Mouse (Mus musculus): ENCODE data around the gene F11r. TPM values are rescaled to one million over a fixed set of nuclear protein-coding genes. Genes with fewer than 3 reads are reported as not detected.
A peak's percentile ranks its signal among the peaks of the same experiment; 100 is the strongest.

F11r gene
- polyA plus RNA-seq, 1 experiment = 149 TPM

DNA sequence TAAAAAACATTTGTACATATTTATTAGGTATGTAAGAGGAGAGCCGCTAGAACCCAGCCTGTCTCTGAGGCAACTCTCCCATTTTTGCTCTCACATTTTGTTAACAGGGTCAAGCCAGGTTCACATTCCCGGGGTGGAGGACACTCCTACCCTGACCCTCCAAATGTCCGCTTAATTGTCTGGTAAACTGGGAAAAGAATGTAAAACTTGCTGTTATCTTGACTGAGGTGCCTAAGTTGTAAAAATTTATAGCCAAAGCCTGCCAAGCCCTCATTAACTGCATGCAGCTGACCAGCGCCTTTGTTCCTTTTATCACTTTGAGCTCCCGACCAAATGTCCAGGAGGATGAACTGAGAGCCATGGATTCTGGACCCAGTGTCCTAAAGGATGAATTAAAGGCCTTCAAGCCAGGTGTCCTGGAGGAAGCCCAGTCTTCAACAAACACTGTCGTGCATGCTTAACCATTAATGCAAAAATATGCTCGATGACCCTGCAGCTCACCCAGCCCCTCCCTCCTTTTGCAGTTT, 2.0 kb upstream of the F11r start:
- DNase-seq = no peak
- no peak overlapping the region for H3K4me3 ChIP-seq (replicated peaks; ENCODE audit: extremely low read depth, low read depth, low read length)
- WGBS = 51% methylated on average over 7 of the region's 7 CpGs
- TF ChIP-seq CTCF (IDR thresholded peaks at IDR 0.05; ENCODE audit: insufficient read depth, low read length) = no peak
- TF ChIP-seq POLR2A (IDR thresholded peaks at IDR 0.05; ENCODE audit: borderline replicate concordance, extremely low read depth, low read depth, low read length) = no peak
- H3K4me1 ChIP-seq (ENCODE audit: control insufficient read depth, insufficient read depth, low read length) = peaks cover 3% of the 10 kb centered on the region; the same call in 1 of the 2 replicates

DNA sequence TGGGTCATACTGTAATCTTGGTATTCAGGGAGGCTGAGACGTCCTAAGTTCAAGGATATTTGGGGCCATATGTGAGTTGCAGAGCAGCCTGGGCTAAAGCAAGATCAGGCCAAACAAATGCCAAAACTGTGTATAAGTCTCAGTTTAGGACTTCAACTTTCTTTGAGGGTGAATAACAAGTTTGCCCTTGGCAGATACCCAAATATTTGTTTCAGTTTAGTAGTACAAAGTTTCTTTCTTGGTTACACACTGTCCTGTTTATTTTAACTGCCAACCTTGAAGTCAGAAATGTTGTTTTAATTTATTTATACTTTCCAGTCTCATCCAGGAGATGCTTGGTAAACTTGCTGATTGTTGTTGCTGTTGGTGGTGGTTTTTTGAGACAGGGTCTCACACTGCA, 1.4 kb upstream of the F11r start:
- DNase-seq = no peak
- no peak for TF ChIP-seq POLR2A (IDR thresholded peaks at IDR 0.05; ENCODE audit: borderline replicate concordance, extremely low read depth, low read depth, low read length)
- no peak for TF ChIP-seq CTCF (IDR thresholded peaks at IDR 0.05; ENCODE audit: insufficient read depth, low read length)
- H3K4me1 ChIP-seq (ENCODE audit: control insufficient read depth, insufficient read depth, low read length) = peaks cover 5% of the 10 kb centered on the region; the same call in 1 of the 2 replicates
- 53% methylated on average over 1 of the region's 1 CpGs for WGBS
- H3K4me3 ChIP-seq (replicated peaks; ENCODE audit: extremely low read depth, low read depth, low read length) = no peak overlapping the region

DNA sequence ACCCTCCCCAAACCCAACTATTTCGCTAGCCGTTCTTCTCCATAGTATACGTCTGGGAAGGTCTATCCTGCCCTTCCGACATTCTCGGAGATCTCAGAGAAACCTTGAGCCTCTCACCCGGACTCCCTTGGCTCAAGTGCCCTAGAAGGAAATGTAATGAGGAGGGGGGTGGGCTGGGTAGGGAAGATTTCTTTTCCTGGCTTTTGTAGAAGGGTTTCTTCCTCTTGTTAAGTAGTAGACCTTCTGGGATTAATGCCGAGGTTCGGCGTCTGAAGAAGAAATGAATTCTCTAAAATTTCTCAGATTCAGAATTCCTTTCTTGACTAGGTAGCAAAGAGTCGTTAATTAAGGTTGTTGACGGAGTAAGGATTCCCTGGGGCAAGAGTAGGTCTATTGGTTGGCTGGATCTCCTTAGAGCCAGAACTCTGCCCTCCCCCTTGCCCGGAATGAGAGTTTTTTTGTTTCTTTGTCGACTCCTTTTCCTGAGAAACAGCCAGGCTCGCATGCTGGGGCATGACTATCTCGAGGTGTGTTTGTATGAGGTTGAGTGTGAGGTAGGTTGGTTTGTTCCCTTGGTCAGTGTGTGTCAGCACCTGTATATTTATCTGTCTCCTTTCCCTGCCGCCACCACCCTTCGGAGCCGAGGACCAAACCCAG, 807 bp downstream of the F11r start:
- H3K4me1 ChIP-seq (ENCODE audit: control insufficient read depth, insufficient read depth, low read length) = peaks cover 18% of the 10 kb centered on the region
- H3K4me3 ChIP-seq (replicated peaks; ENCODE audit: extremely low read depth, low read depth, low read length) = peak overlapping the region; percentile 82
- DNase-seq = no peak
- TF ChIP-seq POLR2A (IDR thresholded peaks at IDR 0.05; ENCODE audit: borderline replicate concordance, extremely low read depth, low read depth, low read length) (no peak), CTCF (IDR thresholded peaks at IDR 0.05; ENCODE audit: insufficient read depth, low read length) (no peak)
- WGBS = 9% methylated on average over 18 of the region's 18 CpGs

DNA sequence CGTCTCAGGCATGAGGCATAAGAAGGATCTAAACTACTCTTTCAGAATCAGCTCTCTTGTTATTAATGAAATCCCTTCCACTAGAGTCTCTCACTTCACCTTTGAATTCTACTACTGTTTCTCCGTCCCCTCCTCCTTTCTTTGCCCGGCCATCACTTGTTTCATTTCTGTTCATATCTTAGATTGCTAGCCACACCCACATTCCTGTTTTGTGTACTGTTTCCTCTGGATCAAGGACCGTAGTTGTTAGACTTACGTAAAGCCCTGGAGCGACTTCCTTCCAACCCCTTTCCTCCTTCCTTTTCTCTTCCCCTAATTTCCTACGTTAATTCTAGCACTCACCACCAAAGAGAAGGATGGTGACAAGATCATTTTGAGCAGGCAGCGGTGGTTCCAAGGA, 1.7 kb downstream of the F11r start:
- 14% methylated on average over 8 of the region's 8 CpGs for WGBS
- TF ChIP-seq POLR2A (IDR thresholded peaks at IDR 0.05; ENCODE audit: borderline replicate concordance, extremely low read depth, low read depth, low read length) (no peak), CTCF (IDR thresholded peaks at IDR 0.05; ENCODE audit: insufficient read depth, low read length) (no peak)
- DNase-seq = no peak
- Histone ChIP-seq H3K4me1 (ENCODE audit: control insufficient read depth, insufficient read depth, low read length) (peaks cover 22% of the 10 kb centered on the region), H3K4me3 (replicated peaks; ENCODE audit: extremely low read depth, low read depth, low read length) (peak overlapping the region; percentile 82)

DNA sequence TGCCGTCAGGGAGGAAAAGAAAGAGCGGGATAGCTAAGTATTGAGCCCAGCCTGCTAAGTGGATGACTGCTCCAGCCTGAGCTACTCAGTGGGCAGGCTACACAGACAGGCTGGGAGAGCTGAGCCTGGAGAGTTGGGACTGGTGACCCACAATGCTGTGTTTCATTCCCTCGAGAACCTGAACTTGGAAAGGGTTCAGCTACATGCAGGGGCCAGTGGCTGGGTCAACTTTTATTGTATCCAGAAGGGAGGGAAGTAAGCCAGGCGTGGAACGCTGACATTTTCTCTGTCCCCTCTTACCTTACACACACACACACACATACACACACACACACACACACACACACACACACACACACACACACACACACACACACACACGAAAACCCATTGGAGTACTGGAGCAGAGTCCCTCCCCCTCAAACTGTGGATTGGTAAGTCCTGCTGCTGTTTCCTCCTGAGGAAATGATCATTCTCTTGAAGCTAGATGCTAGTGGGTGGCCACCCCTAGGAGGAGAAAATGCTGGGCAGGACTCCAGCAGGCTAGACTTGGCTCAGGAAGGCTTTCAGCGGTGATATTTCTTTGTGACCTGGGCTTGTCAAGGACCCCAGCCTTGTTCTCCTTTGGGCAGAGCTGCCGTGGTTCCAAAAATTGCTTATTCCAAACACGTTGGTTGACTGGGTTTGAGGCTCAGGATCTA, 2.8 kb downstream of the F11r start:
- Histone ChIP-seq H3K4me3 (replicated peaks; ENCODE audit: extremely low read depth, low read depth, low read length) (peak overlapping the region; percentile 47), H3K4me1 (ENCODE audit: control insufficient read depth, insufficient read depth, low read length) (peaks cover 22% of the 10 kb centered on the region)
- 11% methylated on average over 9 of the region's 9 CpGs for WGBS
- TF ChIP-seq CTCF (IDR thresholded peaks at IDR 0.05; ENCODE audit: insufficient read depth, low read length) (no peak), POLR2A (IDR thresholded peaks at IDR 0.05; ENCODE audit: borderline replicate concordance, extremely low read depth, low read depth, low read length) (peak; percentile 47; the same call in 1 of the 2 replicates)
- peak; percentile 58 for DNase-seq

DNA sequence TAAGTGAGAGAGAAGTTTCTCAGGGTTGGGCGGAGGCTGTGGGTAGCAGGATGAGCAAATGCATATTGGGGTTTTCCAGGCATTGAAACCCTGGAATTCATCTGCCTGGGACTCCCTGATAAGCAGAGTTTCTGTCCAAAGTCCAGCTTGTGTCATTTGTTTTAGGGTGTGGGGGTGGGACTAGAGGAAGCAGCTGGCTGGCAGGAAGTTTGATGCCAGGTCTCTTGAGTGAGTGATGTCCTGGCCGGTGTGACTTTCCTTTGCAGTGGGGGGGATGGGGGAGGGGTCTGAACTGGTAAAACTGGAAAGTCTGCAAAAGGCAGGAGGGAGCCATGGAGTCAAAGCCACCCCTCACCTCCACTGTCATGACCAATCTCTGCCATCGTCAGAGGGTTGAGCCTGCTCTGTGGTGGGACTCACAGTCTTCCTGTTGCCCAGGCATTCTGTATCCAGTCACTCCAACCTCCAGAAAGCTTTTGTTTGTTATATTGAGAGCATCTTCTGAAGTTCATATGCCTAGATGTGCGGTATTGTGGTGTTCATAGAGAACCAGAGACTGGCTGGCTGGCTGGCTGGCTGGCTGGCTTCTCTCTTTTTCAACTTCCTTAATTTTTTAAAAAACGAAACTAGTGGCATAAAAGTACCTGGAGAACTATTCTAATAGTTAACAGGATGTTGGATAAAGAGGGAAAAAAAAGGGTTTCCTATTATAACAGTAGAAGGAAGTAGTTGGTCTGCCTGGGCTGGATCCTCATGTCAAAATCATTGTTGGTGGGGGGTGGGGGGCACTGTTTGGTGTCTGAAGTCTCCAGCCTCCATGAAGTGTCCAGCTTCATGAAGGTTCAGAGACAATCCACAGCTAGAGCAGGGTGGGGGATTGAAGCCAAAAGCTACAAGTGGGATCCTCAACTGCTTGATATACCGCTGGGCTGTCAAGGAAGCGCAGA, 4.4 kb downstream of the F11r start:
- DNase-seq = no peak
- TF ChIP-seq CTCF (IDR thresholded peaks at IDR 0.05; ENCODE audit: insufficient read depth, low read length) = no peak
- TF ChIP-seq POLR2A (IDR thresholded peaks at IDR 0.05; ENCODE audit: borderline replicate concordance, extremely low read depth, low read depth, low read length) = 0 out of 2 replicates have a peak, but pooled peaks have one; percentile 21
- WGBS = 19% methylated on average over 7 of the region's 7 CpGs
- Histone ChIP-seq H3K4me3 (replicated peaks; ENCODE audit: extremely low read depth, low read depth, low read length) (peak overlapping the region; percentile 43), H3K4me1 (ENCODE audit: control insufficient read depth, insufficient read depth, low read length) (peaks cover 22% of the 10 kb centered on the region)

DNA sequence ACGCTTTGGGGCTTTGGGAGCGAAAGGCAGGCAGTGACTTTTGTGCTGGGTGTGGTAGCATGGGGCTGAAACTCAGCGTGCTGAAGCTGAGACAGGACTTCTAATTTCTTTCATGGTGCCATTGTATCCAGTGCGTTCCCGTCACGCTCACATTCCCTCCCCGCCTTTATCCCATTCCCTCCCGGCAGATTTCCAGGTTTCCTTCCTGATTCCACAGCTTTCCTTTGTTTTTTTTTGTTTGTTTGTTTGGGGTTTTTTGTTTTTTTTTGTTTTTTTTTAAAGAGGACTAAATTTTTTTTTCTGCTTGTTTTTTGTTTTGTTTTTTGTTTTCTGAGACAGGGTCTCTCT, 5.1 kb downstream of the F11r start:
- H3K4me3 ChIP-seq (replicated peaks; ENCODE audit: extremely low read depth, low read depth, low read length) = peak overlapping the region; percentile 43
- TF ChIP-seq POLR2A (IDR thresholded peaks at IDR 0.05; ENCODE audit: borderline replicate concordance, extremely low read depth, low read depth, low read length) = no peak
- no peak for TF ChIP-seq CTCF (IDR thresholded peaks at IDR 0.05; ENCODE audit: insufficient read depth, low read length)
- H3K4me1 ChIP-seq (ENCODE audit: control insufficient read depth, insufficient read depth, low read length) = peaks cover 23% of the 10 kb centered on the region
- WGBS = 20% methylated on average over 8 of the region's 8 CpGs
- DNase-seq = no peak

DNA sequence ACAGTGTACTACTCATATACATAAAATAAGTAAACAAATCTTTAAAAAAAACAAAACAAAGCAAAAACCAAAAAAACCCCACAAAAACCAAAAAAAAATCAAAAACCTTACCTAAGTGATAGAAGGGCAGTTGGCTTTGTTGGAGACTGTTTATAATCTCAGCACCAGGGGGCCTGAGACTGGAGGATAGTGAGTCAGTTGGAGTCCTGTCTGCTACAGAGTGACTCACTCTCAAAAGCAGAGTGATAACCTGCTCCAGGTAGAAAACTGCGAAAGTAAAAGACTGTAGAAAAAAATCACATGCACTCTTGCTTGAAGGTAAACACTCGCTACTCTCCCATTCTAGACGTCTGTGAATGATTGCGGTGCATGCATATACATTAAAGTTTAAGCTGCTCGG, 7.7 kb downstream of the F11r start:
- whole genome bisulfite sequencing = 69% methylated on average over 5 of the region's 5 CpGs
- TF ChIP-seq CTCF (IDR thresholded peaks at IDR 0.05; ENCODE audit: insufficient read depth, low read length) (no peak), POLR2A (IDR thresholded peaks at IDR 0.05; ENCODE audit: borderline replicate concordance, extremely low read depth, low read depth, low read length) (no peak)
- H3K4me3 ChIP-seq (replicated peaks; ENCODE audit: extremely low read depth, low read depth, low read length) = no peak overlapping the region

DNA sequence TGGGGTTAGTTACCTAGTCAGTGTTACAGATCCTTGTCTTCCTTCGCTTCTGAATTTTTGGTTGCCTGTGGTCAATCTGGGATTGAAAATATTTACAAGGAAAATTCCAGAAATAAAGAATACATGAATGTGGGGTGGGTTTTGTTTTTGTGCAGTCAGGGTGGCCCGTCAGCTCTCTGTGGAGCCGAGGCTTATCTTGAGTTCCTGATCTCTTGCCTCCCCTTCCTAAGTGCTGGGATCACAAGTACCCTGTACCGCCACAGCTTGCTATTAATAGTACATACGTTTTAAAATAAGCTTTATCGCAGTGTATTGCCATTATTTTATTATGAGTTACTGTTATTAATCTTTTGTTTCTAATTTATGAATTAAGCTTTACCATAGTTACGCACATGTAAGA, 9.5 kb downstream of the F11r start:
- WGBS = 31% methylated on average over 7 of the region's 7 CpGs
- no peak for TF ChIP-seq CTCF (IDR thresholded peaks at IDR 0.05; ENCODE audit: insufficient read depth, low read length)
- TF ChIP-seq POLR2A (IDR thresholded peaks at IDR 0.05; ENCODE audit: borderline replicate concordance, extremely low read depth, low read depth, low read length) = no peak
- H3K4me3 ChIP-seq (replicated peaks; ENCODE audit: extremely low read depth, low read depth, low read length) = no peak overlapping the region
- peaks cover 28% of the 10 kb centered on the region for H3K4me1 ChIP-seq (ENCODE audit: control insufficient read depth, insufficient read depth, low read length)
- DNase-seq = no peak

More for the DNA sequence above, 7.7 kb downstream of the F11r start:
- no peak for DNase-seq
- H3K4me1 ChIP-seq (ENCODE audit: control insufficient read depth, insufficient read depth, low read length) = peaks cover 30% of the 10 kb centered on the region
